Mouse (Mus musculus) megakaryocyte, adult 5-6 weeks (primary cell): ENCODE results near the gene Tigd3. TPM values are rescaled to one million over a fixed set of nuclear protein-coding genes. Genes with fewer than 3 reads are reported as not detected.

Experiments
- ATAC-seq: 2 replicates; pipeline ENCODE4 v1.8.0; 2016; ENCODE audit warnings: mild to moderate bottlenecking, inconsistent platforms; ENCODE audit not compliant: poor library complexity, severe bottlenecking
- total RNA-seq, 2 experiments: library from RNA; stranded (forward) in 1 of 2; stranded (reverse) in 1 of 2; fragments of 153-499, 151-499 nt in 1 of 2; fragments of 221-1000, 200-1000 nt in 1 of 2; gene quantifications; 2 replicates each; pipeline versions ENCODE4 v1.2.3 to v1.2.4; 2015 to 2017

Gene Tigd3
- total RNA-seq, 2 experiments from 2014 or later = 0.54 to 1.8 TPM

DNA sequence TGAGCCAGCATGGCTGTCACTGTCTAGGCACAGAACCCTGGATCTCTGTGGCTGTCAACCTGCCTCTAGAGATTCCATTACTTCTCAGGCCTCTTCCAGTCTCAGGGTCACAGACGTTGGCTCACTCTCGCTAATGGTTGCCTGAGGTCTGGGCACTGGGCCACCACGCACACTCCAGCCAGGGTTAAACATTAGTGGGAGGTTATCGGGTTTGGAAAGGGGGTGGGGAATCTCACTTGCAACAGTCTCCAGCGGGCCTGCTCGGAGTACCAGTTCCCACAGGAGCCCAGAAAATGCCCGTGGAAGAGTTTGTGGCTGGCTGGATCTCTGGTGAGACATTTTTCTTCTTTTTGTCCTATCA, 15.6 kb downstream of the Tigd3 start:
- ATAC-seq = no peak

GRCm38 (mm10) chr19:5877618-5878361, 16.2 kb downstream of the Tigd3 start, which contains the start of gene Slc25a45:
TSS of gene Slc25a45 (plus strand) at chr19:5877808.
- peak; percentile 72 for ATAC-seq

DNA sequence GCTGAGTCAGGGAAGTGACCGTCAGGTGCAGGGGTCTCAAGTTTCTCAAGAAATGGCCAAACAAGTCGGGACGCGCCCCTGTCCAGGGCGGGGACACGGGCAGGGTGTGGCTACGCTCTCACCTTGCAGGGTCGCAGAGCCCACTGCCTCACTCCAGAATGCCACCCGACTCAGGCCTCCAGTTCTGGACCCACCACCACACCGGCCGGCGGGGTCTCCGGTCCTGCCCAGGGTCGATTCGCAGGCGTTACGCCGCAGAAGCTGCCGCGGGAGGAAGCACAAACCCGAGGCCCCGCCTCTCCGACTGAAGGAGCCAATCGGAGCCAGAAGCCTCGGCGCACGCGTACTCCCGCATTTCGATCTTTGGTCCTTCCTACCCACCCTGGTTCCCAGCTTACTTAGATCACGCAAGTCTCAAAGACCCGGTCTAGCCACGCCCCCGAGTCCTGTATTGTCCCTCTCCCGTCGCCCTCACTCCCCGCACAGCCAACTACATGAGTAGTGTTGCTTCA, 18.9 kb downstream of the Tigd3 start, which contains the start of gene Frmd8:
Gene Frmd8, minus strand, starts transcription at position 306 of the 512 bp plus-strand sequence.
- peak; percentile 80 for ATAC-seq

GRCm38 (mm10) chr19:5874391-5874968, 19.5 kb downstream of the Tigd3 start:
- no peak for ATAC-seq

DNA sequence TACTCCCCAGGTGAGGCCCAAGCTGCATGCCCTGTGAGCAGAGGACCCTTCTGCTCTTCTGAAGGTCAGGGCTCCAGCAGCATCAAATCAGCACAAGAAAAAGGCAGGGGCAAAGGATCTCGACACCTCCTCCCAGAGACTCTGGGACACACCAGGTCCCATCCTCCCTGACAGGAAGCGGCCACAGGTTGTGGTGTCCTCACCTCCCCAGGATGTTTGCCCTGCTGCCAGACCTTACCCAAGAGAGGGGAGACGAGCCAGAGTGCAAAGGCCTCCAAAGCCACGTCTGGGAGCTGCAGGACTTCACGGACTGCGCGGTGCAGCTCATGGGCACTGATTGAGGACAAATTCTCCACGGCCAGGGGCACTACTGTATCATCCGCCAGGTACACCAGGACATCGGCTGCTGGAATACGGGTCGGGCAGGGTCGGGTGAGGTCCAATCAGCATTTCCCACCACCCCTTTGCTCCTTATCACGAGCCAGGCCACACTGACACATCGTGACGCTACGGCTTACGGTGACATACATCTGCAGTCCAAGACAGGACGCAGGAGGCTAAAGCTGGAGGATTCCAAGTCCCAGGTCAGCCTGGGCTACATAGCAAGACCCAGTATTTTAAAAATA, 20.9 kb downstream of the Tigd3 start:
- ATAC-seq = no peak

DNA sequence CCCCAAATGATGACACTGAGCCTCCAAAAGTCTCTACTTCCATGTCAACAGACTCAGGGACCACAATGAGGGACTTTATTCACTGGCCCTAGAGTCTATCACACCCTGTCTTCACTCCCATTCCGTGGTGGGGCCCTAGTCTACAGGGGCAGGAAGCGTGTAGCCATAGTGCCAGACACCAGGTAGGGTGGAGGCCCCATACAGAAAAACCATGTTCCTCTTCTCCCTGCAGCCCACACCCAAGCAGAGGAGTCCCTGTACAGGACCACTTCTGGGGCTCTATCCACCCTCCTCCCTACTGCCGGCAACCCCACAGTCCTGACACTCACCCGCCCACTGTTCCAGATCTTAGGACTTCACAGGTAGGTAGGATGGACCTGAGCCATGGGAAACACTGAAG, 21.4 kb downstream of the Tigd3 start:
- peak; percentile 20; the same call in 1 of the 2 replicates for ATAC-seq

DNA sequence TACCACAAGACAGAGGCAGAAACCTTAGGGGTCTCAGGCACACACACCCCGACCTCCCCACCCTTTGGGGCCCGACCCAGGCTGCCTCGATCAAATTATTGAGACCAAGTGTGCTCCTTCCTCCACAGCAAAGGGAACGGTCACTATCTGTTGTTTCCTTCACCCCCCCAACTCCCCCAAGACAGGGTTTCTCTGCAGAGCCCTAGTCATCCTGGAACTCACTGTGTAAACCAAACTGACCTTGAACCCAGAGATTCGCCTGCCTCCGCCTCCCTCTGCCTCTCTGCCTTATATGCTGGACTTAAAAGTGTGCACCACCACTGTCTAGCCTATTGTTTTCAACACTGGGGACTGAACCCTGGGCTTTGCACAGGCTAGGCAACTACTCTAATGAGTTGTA, 22.3 kb downstream of the Tigd3 start:
- ATAC-seq = no peak

GRCm38 (mm10) chr19:5871273-5871672, 22.7 kb downstream of the Tigd3 start:
- ATAC-seq = no peak

- no peak for ATAC-seq
Observed at GRCm38 (mm10) chr19:5868096-5868495, 25.9 kb downstream of the Tigd3 start.

- ATAC-seq = no peak
Observed at GRCm38 (mm10) chr19:5864710-5865398, 29.1 kb downstream of the Tigd3 start.

- no peak for ATAC-seq
Observed at GRCm38 (mm10) chr19:5863776-5864175, 30.2 kb downstream of the Tigd3 start.

- ATAC-seq = no peak
Observed at GRCm38 (mm10) chr19:5862335-5863085, 31.4 kb downstream of the Tigd3 start.

GRCm38 (mm10) chr19:5856604-5857003, 37.3 kb downstream of the Tigd3 start:
- ATAC-seq = no peak

- no peak for ATAC-seq
Observed at GRCm38 (mm10) chr19:5852035-5852722, 41.8 kb downstream of the Tigd3 start.

DNA sequence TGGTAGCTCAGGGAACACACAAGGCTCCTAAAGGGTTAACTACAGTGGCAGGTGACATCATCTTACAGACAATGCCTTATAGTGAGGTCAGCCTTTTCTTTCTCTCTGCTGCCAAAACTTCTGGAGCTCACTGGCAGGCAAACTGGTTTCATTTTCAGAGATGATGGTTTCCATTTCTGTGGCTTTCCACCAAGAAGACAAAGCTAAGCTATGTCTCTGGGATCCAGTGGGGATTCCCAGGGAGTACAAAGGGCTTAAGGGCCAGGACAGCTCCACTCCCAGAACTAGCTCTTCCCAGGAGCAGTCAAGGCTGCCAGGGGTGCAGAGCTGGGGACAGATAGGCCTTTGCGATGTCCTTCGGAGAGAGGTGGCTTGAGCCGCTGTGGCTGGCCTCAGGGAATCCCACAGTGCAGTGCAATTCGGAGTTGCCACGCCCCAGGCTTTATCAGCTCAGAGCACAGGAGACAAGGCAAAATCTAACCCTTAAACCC, 42.4 kb downstream of the Tigd3 start:
- ATAC-seq = no peak

DNA sequence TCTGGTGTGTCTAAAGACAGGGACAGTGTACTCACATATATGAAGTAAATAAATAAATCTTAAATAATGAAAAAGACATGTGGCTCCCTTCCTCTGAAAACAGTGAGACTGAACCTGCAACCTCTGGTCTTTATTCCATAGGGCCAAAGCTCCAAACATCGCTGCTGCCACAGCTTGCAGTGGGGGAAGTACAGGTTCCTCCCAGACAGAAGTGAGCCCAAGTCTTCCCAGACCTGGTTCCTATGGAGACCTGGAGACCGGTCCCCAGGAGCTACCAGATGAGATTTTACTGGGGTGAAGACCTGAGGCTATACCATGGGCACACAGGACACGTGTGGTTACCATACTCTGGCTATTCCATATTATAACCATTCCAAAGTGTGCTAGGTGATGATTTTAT, 43.1 kb downstream of the Tigd3 start:
- no peak for ATAC-seq

- peak; percentile 38 for ATAC-seq
Observed at GRCm38 (mm10) chr19:5849843-5850527, 44.0 kb downstream of the Tigd3 start.

DNA sequence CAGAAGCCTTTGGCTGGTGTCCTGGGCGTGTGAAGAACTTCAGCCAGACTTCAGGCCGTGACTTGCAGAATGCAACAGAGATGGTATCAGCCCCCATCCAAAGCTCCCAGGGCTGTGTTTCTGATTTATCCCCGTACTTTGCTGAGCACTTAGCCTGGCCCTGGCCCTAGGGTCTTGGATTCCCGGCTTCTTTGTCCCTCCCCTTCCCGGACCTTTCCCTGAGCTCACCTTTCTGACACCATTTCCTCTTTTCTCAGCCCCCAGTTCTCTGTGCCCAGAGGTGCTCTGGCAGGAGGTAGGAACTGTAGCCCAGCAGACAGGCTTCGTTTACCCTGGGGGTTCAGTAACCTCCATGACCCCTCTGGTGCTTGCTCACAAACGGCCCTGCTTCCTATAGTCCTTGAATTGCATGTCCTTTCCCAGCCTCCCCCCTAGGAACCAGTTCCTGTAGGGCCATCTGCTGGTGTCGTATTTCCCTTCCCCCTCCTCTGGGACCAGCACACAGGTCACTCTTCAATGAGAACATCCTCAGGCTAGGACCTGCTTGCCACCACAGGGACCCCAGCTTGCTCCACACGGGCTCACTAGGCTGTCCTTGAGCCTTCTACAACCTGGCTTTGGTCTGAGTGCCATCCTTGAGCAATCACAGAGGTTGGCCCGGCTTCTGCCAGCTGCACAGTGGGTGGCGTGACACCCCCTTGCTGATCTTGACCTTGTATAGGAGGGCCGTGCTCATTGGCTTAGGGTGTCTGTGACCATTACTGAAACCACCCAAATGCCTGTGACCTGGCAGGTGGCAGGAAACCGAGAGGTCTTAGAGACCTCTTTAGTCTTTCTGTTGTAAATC, 44.9 kb downstream of the Tigd3 start:
- no peak for ATAC-seq
